Mouse (Mus musculus) hindbrain, embryonic 15.5 days (tissue): ENCODE measurements at regions not wholly inside any gene's neighbourhood (a gene's known extent, or its start where the extent isn't known, plus 50 kb on each side); places are given as distances from the start of the nearest gene placed in this dataset.
"Not testable (repeated sequence)": the region's sequence is repeated elsewhere in the genome, so short reads cannot be mapped to it uniquely, and the experiment has no call there.

Experiments used
- ATAC-seq: fragments of 200-750 bp; cut with Nextera tagmentation; 2 replicates; pipeline ENCODE4 v1.8.0; 2017; ENCODE audit warnings: low read depth, moderate number of reproducible peaks, moderate TSS enrichment; ENCODE audit not compliant: low FRiP score
- H3K27ac ChIP-seq: fragments of 300-500 bp; sonication (generic); replicated peaks from 2 replicates; pipeline ENCODE4 v1.5.1; 2015; ENCODE audit warnings: mild to moderate bottlenecking, inconsistent platforms
- H3K27me3 ChIP-seq: fragments of 300-500 bp; sonication (generic); 2 replicates; pipeline ENCODE4 v1.6.1; 2015; ENCODE audit warnings: control low read depth, inconsistent platforms
- H3K36me3 ChIP-seq: fragments of 300-500 bp; sonication (generic); 2 replicates; pipeline ENCODE4 v1.6.1; 2015; ENCODE audit warnings: control low read depth, inconsistent platforms
- H3K4me1 ChIP-seq: fragments of 300-500 bp; sonication (generic); replicated peaks from 2 replicates; pipeline ENCODE4 v1.6.1; 2015; ENCODE audit warnings: control low read depth, inconsistent platforms
- H3K4me2 ChIP-seq: fragments of 300-500 bp; sonication (generic); 2 replicates; pipeline ENCODE4 v1.6.1; 2015; ENCODE audit warnings: moderate library complexity, mild to moderate bottlenecking, inconsistent platforms
- H3K4me3 ChIP-seq: fragments of 300-500 bp; sonication (generic); 2 replicates; pipeline ENCODE4 v1.5.1; 2015; ENCODE audit warnings: mild to moderate bottlenecking, inconsistent platforms
- H3K9ac ChIP-seq: fragments of 300-500 bp; sonication (generic); 2 replicates; pipeline ENCODE4 v1.6.1; 2015; ENCODE audit warnings: inconsistent platforms
- H3K9me3 ChIP-seq: fragments of 300-500 bp; sonication (generic); 2 replicates; pipeline ENCODE4 v1.6.1; 2016; ENCODE audit warnings: control low read depth, inconsistent platforms
- WGBS: fragments of 180-500 bp; shearing (Covaris S2); methylation state at CpG from one replicate; pipeline ENCODE4 v1.1.7; 2015; 5-methylcytosine and 5-hydroxymethylcytosine counted together

- no peak overlapping the region for H3K9ac ChIP-seq
- H3K27me3 ChIP-seq = no peaks in the 10 kb centered on the region
- H3K4me1 ChIP-seq = no peaks in the 10 kb centered on the region
- ATAC-seq = no peak
- H3K4me2 ChIP-seq = no peak overlapping the region
- H3K27ac ChIP-seq = no peak overlapping the region
- no peaks in the 10 kb centered on the region for H3K36me3 ChIP-seq
- H3K9me3 ChIP-seq = no peaks in the 10 kb centered on the region
- H3K4me3 ChIP-seq = no peak overlapping the region
Observed at GRCm38 (mm10) chr15:3171774-3172173, 96.6 kb upstream of the Selenop start.

GRCm38 (mm10) chr15:3174072-3174471 is 94.3 kb upstream of the Selenop start:
- no peak for ATAC-seq
- 71% methylated on average over 2 of the region's 2 CpGs for WGBS

GRCm38 (mm10) chr15:3174848-3175247 is 93.5 kb upstream of the Selenop start:
- 36% methylated on average over 2 of the region's 2 CpGs for WGBS
- no peaks in the 10 kb centered on the region for H3K27me3 ChIP-seq
- no peak overlapping the region for H3K4me3 ChIP-seq
- H3K4me2 ChIP-seq = no peak overlapping the region
- no peak overlapping the region for H3K9ac ChIP-seq
- no peak for ATAC-seq
- no peaks in the 10 kb centered on the region for H3K4me1 ChIP-seq
- no peaks in the 10 kb centered on the region for H3K36me3 ChIP-seq
- H3K27ac ChIP-seq = no peak overlapping the region
- H3K9me3 ChIP-seq = no peaks in the 10 kb centered on the region

More at GRCm38 (mm10) chr15:3174072-3174471, 94.3 kb upstream of the Selenop start:
- no peaks in the 10 kb centered on the region for H3K4me1 ChIP-seq
- H3K27me3 ChIP-seq = no peaks in the 10 kb centered on the region
- no peaks in the 10 kb centered on the region for H3K9me3 ChIP-seq
- no peaks in the 10 kb centered on the region for H3K36me3 ChIP-seq
- H3K27ac ChIP-seq = no peak overlapping the region
- H3K9ac ChIP-seq = no peak overlapping the region
- no peak overlapping the region for H3K4me2 ChIP-seq
- no peak overlapping the region for H3K4me3 ChIP-seq

DNA sequence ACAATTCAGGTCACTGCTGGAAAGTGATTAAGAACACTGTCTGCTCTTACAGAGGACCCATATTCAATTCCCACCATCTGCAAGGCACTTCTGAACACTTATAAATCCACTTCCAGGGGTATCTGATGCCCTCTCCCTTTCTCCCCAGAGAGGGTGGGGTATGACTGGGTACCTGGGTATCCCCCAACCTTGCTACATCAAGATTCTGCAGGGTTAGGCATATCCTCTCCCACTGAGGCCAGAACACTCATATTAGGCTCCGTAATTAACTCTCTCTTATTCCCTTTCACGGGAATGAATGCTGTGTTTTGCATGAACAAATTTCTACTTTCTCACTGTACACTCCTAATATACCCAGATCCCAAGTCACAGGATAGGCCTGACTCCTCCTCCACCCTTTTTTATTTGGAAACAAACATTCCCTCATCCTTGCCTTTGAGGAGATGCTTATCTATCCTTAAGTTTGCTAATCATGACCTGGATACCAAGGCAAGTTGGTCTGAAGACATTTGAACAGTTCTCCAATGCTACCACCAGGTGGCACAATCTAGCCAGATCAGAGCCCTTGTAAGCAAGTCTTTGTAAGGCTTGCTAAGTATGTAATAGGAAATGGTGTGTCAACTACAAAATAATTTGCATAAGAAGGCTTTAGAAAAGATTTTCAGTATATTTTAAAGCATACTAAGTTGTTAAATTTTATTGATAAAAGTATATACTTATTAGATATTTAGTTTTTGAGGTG is 66.3 kb upstream of the Selenop start:
- peak; percentile 79 for ATAC-seq
- H3K27ac ChIP-seq = no peak overlapping the region
- H3K4me2 ChIP-seq = no peak overlapping the region
- no peaks in the 10 kb centered on the region for H3K27me3 ChIP-seq
- H3K36me3 ChIP-seq = no peaks in the 10 kb centered on the region
- no peak overlapping the region for H3K9ac ChIP-seq
- 85% methylated on average over 2 of the region's 2 CpGs for WGBS
- H3K4me3 ChIP-seq = no peak overlapping the region
- no peaks in the 10 kb centered on the region for H3K9me3 ChIP-seq
- H3K4me1 ChIP-seq = no peaks in the 10 kb centered on the region

DNA sequence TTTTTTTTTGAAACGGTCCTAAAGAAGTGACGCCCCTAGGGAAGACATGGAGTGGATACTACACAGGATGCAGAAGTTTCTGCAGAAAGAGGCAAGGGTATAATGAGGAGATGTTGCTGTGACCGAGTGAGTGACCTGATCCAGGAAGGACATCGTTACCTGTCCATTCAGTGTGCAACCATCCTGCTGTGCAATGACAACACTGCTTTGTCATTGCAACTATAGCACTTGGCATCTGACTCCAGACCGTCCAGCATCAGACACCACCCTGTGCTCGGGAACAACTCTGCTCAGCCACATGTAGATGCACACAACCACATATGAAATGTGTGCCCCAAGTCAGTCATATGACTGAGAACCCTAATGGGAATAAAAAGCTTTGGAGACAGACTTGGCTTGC is 62.8 kb upstream of the Selenop start:
- H3K9ac ChIP-seq = no peak overlapping the region
- no peak overlapping the region for H3K27ac ChIP-seq
- 86% methylated on average over 6 of the region's 6 CpGs for WGBS
- ATAC-seq = no peak
- H3K36me3 ChIP-seq = no peaks in the 10 kb centered on the region
- no peak overlapping the region for H3K4me3 ChIP-seq
- no peaks in the 10 kb centered on the region for H3K4me1 ChIP-seq
- no peak overlapping the region for H3K4me2 ChIP-seq
- H3K9me3 ChIP-seq = 0 out of 2 replicates have a peak, but pooled peaks cover 3% of the 10 kb centered on the region
- no peaks in the 10 kb centered on the region for H3K27me3 ChIP-seq

DNA sequence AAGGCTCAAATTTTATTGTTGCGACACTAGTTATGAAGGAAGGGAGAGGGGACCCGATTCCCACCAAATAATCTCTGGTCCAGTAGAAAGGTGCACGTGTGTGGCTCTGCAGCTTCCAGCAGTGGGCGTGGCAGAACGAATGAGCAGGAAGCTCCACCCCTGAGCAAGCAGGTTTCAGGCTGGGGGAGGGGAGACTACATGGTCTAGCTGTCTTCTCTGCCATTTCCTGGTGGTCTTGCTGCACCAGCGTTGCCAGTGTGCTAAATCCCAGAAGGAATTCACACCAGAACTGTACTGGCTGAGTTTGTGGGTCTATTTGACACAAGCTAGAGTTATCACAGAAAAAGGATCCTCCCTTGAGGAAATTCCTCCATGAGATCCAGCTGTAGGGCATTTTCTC is 62.3 kb upstream of the Selenop start:
- H3K9ac ChIP-seq, H3K4me1 ChIP-seq, H3K36me3 ChIP-seq, H3K27ac ChIP-seq, H3K9me3 ChIP-seq, H3K4me2 ChIP-seq, H3K27me3 ChIP-seq, ATAC-seq, H3K4me3 ChIP-seq: not testable (repeated sequence)
- 72% methylated on average over 6 of the region's 6 CpGs for WGBS

DNA sequence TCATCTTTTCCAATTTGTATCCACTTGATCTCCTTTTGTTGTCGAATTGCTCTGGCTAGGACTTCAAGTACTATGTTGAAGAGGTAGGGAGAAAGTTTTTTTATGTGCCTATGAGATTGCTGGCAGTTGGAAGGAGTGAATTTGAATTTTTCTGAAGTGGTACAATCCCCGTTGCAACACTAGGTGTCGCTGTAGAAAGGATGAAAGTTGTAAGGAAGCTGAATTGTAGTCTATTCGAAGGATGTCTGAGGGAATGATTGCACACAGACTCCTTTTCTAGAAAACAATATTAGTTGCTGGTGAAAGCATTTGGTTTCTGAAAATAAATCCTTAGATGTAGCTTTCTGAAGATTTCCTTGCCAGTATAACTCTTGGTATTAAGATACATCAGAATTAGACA is 54.6 kb upstream of the Selenop start:
- no peak overlapping the region for H3K9ac ChIP-seq
- H3K4me3 ChIP-seq = no peak overlapping the region
- no peaks in the 10 kb centered on the region for H3K27me3 ChIP-seq
- 0 out of 2 replicates have a peak, but pooled peaks have one; percentile 48 for ATAC-seq
- 6% methylated on average over 4 of the region's 4 CpGs for WGBS
- H3K9me3 ChIP-seq = no peaks in the 10 kb centered on the region
- no peak overlapping the region for H3K4me2 ChIP-seq
- no peak overlapping the region for H3K27ac ChIP-seq
- H3K4me1 ChIP-seq = no peaks in the 10 kb centered on the region
- H3K36me3 ChIP-seq = no peaks in the 10 kb centered on the region

DNA sequence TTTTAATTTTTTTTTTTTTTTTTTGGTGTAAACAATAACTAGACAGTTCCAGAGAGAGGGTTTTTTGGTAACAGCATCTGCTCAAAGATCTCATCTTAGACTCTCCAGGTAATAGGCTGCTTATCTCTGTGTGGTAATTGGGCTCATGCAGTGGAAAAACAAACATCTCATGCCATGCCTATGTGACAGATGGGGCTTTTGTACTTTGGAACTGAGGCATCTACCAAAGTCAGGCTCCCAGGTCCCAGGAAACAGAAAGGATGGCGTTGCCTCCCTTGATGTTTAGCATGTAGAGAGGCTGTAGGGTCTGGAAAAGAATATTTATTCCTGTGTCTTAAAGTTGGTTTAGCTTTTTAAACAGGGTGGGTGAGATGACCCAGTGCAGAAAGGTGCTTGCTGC is 53.1 kb upstream of the Selenop start:
- no peaks in the 10 kb centered on the region for H3K36me3 ChIP-seq
- H3K9ac ChIP-seq = no peak overlapping the region
- 44% methylated on average over 1 of the region's 1 CpGs for WGBS
- H3K4me1 ChIP-seq = no peaks in the 10 kb centered on the region
- no peak for ATAC-seq
- no peaks in the 10 kb centered on the region for H3K9me3 ChIP-seq
- no peak overlapping the region for H3K4me2 ChIP-seq
- H3K4me3 ChIP-seq = no peak overlapping the region
- H3K27me3 ChIP-seq = no peaks in the 10 kb centered on the region
- H3K27ac ChIP-seq = no peak overlapping the region
